Mouse (Mus musculus): ENCODE data around the gene Gpc1. TPM values are rescaled to one million over a fixed set of nuclear protein-coding genes. Genes with fewer than 3 reads are reported as not detected.

The Gpc1 gene
- polyA plus RNA-seq, 1 experiment: 380 TPM

- H3K79me2 ChIP-seq (ENCODE audit: control insufficient read depth, insufficient read depth): peaks cover 100% of the 10 kb centered on the region
- H3ac ChIP-seq (ENCODE audit: control insufficient read depth, insufficient read length, low read depth): no peak overlapping the region
- peaks cover 53% of the 10 kb centered on the region for H3K36me3 ChIP-seq (ENCODE audit: control insufficient read depth, insufficient read depth)
- TF ChIP-seq MYOD1 (IDR thresholded peaks at IDR 0.05; ENCODE audit: control insufficient read depth, insufficient read length, low read depth) (no peak), USF1 (IDR thresholded peaks at IDR 0.05; ENCODE audit: low read depth) (no peak), MYOG (IDR thresholded peaks at IDR 0.05; ENCODE audit: control insufficient read depth, extremely low read depth, insufficient read length) (no peak), CTCF (IDR thresholded peaks at IDR 0.05; ENCODE audit: control insufficient read depth, insufficient read depth, insufficient read length) (no peak), FOSL1 (IDR thresholded peaks at IDR 0.05; ENCODE audit: insufficient read depth, low read length, poor library complexity, severe bottlenecking) (no peak), CEBPB (IDR thresholded peaks at IDR 0.05; ENCODE audit: low read depth) (no peak), MAX (IDR thresholded peaks at IDR 0.05) (no peak)
- no peaks in the 10 kb centered on the region for H3K27me3 ChIP-seq (ENCODE audit: control insufficient read depth, insufficient read depth, insufficient read length)
- H3K79me3 ChIP-seq (ENCODE audit: low read depth): peaks cover 71% of the 10 kb centered on the region
- no peak overlapping the region for H3K4me3 ChIP-seq (ENCODE audit: insufficient read depth, poor library complexity, severe bottlenecking)
Observed at GRCm38 (mm10) chr1:92847873-92848839, 16.7 kb downstream of the Gpc1 start.

DNA sequence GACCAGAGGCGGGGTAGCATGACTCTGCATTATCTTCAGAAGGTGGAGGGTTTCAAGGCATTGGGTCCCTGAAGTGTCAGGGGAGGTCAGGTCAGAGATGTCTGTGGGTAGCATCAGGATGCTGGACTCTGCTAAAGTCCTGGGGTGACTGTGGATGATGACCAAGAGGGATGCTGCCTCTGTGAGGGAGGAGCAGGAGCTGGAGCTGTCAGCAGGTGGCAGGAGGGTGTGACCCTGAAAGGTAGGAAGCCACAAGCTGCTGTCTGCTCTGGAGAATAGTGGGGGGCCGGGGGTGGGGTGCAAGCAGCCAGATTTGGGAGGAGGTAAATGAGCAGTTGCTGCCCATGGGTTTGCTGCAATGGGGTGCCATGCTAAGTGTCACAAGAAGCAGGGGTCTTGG lies 18.0 kb downstream of the Gpc1 start:
- Histone ChIP-seq H3K79me2 (ENCODE audit: control insufficient read depth, insufficient read depth) (peaks cover 90% of the 10 kb centered on the region), H3K4me3 (ENCODE audit: insufficient read depth, poor library complexity, severe bottlenecking) (no peak overlapping the region), H3ac (ENCODE audit: control insufficient read depth, insufficient read length, low read depth) (no peak overlapping the region), H3K79me3 (ENCODE audit: low read depth) (peaks cover 58% of the 10 kb centered on the region), H3K27me3 (ENCODE audit: control insufficient read depth, insufficient read depth, insufficient read length) (no peaks in the 10 kb centered on the region), H3K36me3 (ENCODE audit: control insufficient read depth, insufficient read depth) (peaks cover 53% of the 10 kb centered on the region)
- TF ChIP-seq MYOD1 (IDR thresholded peaks at IDR 0.05; ENCODE audit: control insufficient read depth, insufficient read length, low read depth) (no peak), USF1 (IDR thresholded peaks at IDR 0.05; ENCODE audit: low read depth) (no peak), MAX (IDR thresholded peaks at IDR 0.05) (no peak), CTCF (IDR thresholded peaks at IDR 0.05; ENCODE audit: control insufficient read depth, insufficient read depth, insufficient read length) (no peak), FOSL1 (IDR thresholded peaks at IDR 0.05; ENCODE audit: insufficient read depth, low read length, poor library complexity, severe bottlenecking) (no peak), MYOG (IDR thresholded peaks at IDR 0.05; ENCODE audit: control insufficient read depth, extremely low read depth, insufficient read length) (no peak), CEBPB (IDR thresholded peaks at IDR 0.05; ENCODE audit: low read depth) (no peak)

GRCm38 (mm10) chr1:92849938-92850574 lies 18.6 kb downstream of the Gpc1 start:
- Histone ChIP-seq H3K36me3 (ENCODE audit: control insufficient read depth, insufficient read depth) (peaks cover 52% of the 10 kb centered on the region), H3K27me3 (ENCODE audit: control insufficient read depth, insufficient read depth, insufficient read length) (no peaks in the 10 kb centered on the region), H3K79me3 (ENCODE audit: low read depth) (peaks cover 53% of the 10 kb centered on the region), H3K79me2 (ENCODE audit: control insufficient read depth, insufficient read depth) (peaks cover 85% of the 10 kb centered on the region), H3K4me3 (ENCODE audit: insufficient read depth, poor library complexity, severe bottlenecking) (no peak overlapping the region), H3ac (ENCODE audit: control insufficient read depth, insufficient read length, low read depth) (no peak overlapping the region)
- TF ChIP-seq CEBPB (IDR thresholded peaks at IDR 0.05; ENCODE audit: low read depth): no peak
- no peak for TF ChIP-seq USF1 (IDR thresholded peaks at IDR 0.05; ENCODE audit: low read depth)
- no peak for TF ChIP-seq CTCF (IDR thresholded peaks at IDR 0.05; ENCODE audit: control insufficient read depth, insufficient read depth, insufficient read length)
- TF ChIP-seq MYOD1 (IDR thresholded peaks at IDR 0.05; ENCODE audit: control insufficient read depth, insufficient read length, low read depth): no peak
- no peak for TF ChIP-seq FOSL1 (IDR thresholded peaks at IDR 0.05; ENCODE audit: insufficient read depth, low read length, poor library complexity, severe bottlenecking)
- no peak for TF ChIP-seq MAX (IDR thresholded peaks at IDR 0.05)
- TF ChIP-seq MYOG (IDR thresholded peaks at IDR 0.05; ENCODE audit: control insufficient read depth, extremely low read depth, insufficient read length): no peak

- H3K36me3 ChIP-seq (ENCODE audit: control insufficient read depth, insufficient read depth): peaks cover 67% of the 10 kb centered on the region
- peaks cover 30% of the 10 kb centered on the region for H3K79me3 ChIP-seq (ENCODE audit: low read depth)
- H3ac ChIP-seq (ENCODE audit: control insufficient read depth, insufficient read length, low read depth): no peak overlapping the region
- H3K4me3 ChIP-seq (ENCODE audit: insufficient read depth, poor library complexity, severe bottlenecking): no peak overlapping the region
- H3K27me3 ChIP-seq (ENCODE audit: control insufficient read depth, insufficient read depth, insufficient read length): no peaks in the 10 kb centered on the region
- peaks cover 61% of the 10 kb centered on the region for H3K79me2 ChIP-seq (ENCODE audit: control insufficient read depth, insufficient read depth)
- no peak for TF ChIP-seq USF1 (IDR thresholded peaks at IDR 0.05; ENCODE audit: low read depth)
- TF ChIP-seq MAX (IDR thresholded peaks at IDR 0.05): no peak
- TF ChIP-seq CEBPB (IDR thresholded peaks at IDR 0.05; ENCODE audit: low read depth): no peak
- TF ChIP-seq MYOD1 (IDR thresholded peaks at IDR 0.05; ENCODE audit: control insufficient read depth, insufficient read length, low read depth): no peak
- TF ChIP-seq MYOG (IDR thresholded peaks at IDR 0.05; ENCODE audit: control insufficient read depth, extremely low read depth, insufficient read length): no peak
- no peak for TF ChIP-seq FOSL1 (IDR thresholded peaks at IDR 0.05; ENCODE audit: insufficient read depth, low read length, poor library complexity, severe bottlenecking)
- TF ChIP-seq CTCF (IDR thresholded peaks at IDR 0.05; ENCODE audit: control insufficient read depth, insufficient read depth, insufficient read length): no peak
Observed at GRCm38 (mm10) chr1:92852450-92852849, 21.0 kb downstream of the Gpc1 start.

DNA sequence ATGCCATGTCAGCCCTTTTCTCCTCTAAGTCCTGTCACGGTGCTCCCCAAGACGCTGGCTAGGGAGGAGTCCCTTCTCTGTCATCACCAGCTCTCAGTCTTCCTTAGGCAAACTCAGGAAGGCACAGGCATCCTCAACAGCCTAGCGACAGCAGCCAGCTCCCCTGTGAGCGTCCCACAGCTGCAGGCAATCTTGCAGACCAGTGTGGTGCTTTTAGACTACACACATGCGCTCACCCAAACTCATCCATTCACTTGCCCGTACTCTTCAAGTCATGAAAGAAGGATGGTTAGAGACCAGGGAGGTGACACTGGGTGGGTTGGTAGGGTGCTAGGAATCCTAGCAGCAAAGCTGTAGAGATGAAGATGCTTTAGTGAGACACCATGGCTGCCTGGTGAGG lies 30.1 kb downstream of the Gpc1 start:
- no peak overlapping the region for H3K4me3 ChIP-seq (ENCODE audit: insufficient read depth, poor library complexity, severe bottlenecking)
- H3K27me3 ChIP-seq (ENCODE audit: control insufficient read depth, insufficient read depth, insufficient read length): no peaks in the 10 kb centered on the region
- H3K36me3 ChIP-seq (ENCODE audit: control insufficient read depth, insufficient read depth): peaks cover 38% of the 10 kb centered on the region
- H3K79me3 ChIP-seq (ENCODE audit: low read depth): no peaks in the 10 kb centered on the region
- H3ac ChIP-seq (ENCODE audit: control insufficient read depth, insufficient read length, low read depth): no peak overlapping the region
- TF ChIP-seq CEBPB (IDR thresholded peaks at IDR 0.05; ENCODE audit: low read depth) (no peak), MYOG (IDR thresholded peaks at IDR 0.05; ENCODE audit: control insufficient read depth, extremely low read depth, insufficient read length) (no peak), MAX (IDR thresholded peaks at IDR 0.05) (no peak), USF1 (IDR thresholded peaks at IDR 0.05; ENCODE audit: low read depth) (no peak), MYOD1 (IDR thresholded peaks at IDR 0.05; ENCODE audit: control insufficient read depth, insufficient read length, low read depth) (no peak), FOSL1 (IDR thresholded peaks at IDR 0.05; ENCODE audit: insufficient read depth, low read length, poor library complexity, severe bottlenecking) (no peak), CTCF (IDR thresholded peaks at IDR 0.05; ENCODE audit: control insufficient read depth, insufficient read depth, insufficient read length) (no peak)
- no peaks in the 10 kb centered on the region for H3K79me2 ChIP-seq (ENCODE audit: control insufficient read depth, insufficient read depth)
